Mouse (Mus musculus) T-helper 17 cell (primary cell): ENCODE results near the gene Spats2l.

Source experiments
- in situ Hi-C, 2 experiments: fragments of 300-600 bp; cut with MboI, MseI; formaldehyde crosslinking; loops; 1 replicate in 1 of 2; 2 replicates in 1 of 2; pipeline ENCODE4 v1.15.1; 2025; ENCODE audit warnings: high pct_unique_total_duplicates in 2 of 2

The Spats2l gene

DNA sequence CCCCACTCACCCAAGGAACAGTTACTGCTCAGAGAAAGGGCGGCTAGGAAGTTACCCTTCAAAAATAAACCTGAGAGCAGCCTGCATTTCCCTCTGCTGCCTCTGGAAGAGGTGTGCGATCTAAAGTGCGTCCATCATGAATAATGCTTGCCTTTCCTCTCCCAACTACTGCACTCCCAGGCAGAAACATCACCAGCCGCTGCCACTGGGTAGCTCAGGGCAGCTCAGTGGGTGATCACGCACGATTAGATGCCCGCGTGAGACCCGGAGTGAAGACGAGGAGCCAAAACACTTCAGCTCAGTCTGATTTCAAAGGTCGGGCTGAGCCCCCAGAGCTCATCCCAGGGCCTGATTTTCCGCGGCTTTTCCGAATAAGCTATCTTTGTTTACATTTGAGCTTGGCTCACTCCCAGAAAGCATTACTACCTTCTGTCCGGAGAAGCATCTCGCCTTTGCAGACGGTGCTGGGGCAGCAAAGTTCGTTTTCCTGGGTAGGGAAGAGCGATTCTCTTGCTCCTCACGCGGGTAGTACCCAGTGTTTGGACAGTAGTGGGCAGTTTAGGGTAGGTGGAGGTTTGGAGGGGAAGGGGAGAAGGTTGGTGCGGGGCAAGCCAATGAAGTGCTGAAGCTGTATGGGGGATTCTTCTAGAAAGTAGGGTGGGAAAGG lies at the start of gene Spats2l:
Gene Spats2l (plus strand): TSS at position 162 of the 667 bp plus-strand sequence.
- in situ Hi-C loops: no loop called here

GRCm38 (mm10) chr1:57725268-57725667 lies 48.7 kb upstream of the Spats2l start:
- in situ Hi-C loops: no loop called here

DNA sequence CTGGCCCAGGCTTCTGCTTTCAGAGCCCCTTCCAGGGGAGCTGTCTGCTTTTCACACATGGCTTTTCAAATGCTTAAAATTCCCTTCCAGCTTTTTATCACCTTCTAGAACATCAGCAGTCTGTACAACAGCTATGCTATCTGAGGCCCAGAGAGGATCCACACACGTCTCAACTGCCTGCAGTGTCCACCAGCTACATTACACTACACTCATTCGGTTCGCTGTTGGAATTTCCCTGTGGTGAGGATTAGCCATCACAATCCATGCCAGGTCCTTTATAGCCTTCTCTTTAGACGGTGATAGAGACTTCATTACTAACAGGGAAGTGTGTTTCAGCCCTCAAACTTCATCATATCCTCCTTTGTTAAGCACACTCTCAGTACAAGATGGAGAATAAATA lies 38.1 kb upstream of the Spats2l start:
- in situ Hi-C loops: no loop called here

GRCm38 (mm10) chr1:57741740-57742139 lies 32.2 kb upstream of the Spats2l start:
- in situ Hi-C loops: no loop called here

- in situ Hi-C loops: no loop called here
Observed at GRCm38 (mm10) chr1:57742266-57742665, 31.7 kb upstream of the Spats2l start.

DNA sequence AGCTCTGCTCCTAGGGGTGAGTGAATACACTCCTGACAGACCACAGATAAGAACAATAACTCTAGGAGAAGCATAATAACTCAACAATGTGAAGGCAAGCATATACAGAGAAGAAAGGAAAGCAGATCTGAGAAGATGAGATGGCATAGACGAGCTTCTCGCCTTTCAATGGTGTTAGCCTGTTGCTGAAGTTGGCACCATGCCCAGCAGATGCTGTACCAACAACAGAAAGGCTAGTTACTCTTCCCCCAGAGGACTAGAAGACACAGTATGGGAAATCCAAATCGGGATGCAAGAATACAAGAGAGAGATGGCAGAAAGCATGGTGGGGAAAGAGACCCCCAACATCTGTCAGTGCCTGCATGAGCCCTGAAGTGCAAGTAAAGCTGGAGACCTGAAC lies 22.2 kb upstream of the Spats2l start:
- in situ Hi-C loops: loop anchor here in 1 of 2 experiments (5.0 kb wide), 1 partner anchor 54 kb away; no protein-coding TSS in a partner anchor

DNA sequence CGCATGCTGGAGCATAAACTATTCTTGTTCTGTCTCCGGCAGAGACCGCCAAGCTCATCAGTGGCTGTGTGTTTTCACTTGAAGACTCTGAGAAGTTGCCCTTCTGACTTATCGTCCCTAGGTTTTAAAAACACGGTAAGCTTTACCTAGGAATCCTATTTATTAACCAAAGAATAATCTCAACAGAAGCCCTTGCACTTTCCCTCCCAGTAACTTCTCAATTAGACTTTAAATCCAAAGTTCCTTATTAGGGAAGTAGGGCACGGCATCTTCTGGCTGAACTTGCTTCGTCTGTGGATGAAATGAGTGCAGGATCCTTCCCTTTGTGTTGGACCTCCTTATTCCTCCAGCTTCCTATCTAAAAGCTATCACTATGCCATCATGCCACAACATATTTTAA lies 7.6 kb upstream of the Spats2l start:
- in situ Hi-C loops: no loop called here

- in situ Hi-C loops: no loop called here
Observed at GRCm38 (mm10) chr1:57773326-57773725, 636 bp upstream of the Spats2l start.

- in situ Hi-C loops: loop anchor here in 1 of 2 experiments (25.0 kb wide), 1 partner anchor 1662 kb away; no protein-coding TSS in a partner anchor
Observed at GRCm38 (mm10) chr1:57774668-57775495, 920 bp downstream of the Spats2l start.

- in situ Hi-C loops: loop anchor here in 1 of 2 experiments (25.0 kb wide), 1 partner anchor 1662 kb away; no protein-coding TSS in a partner anchor
Observed at GRCm38 (mm10) chr1:57775496-57775790, 1.5 kb downstream of the Spats2l start.

DNA sequence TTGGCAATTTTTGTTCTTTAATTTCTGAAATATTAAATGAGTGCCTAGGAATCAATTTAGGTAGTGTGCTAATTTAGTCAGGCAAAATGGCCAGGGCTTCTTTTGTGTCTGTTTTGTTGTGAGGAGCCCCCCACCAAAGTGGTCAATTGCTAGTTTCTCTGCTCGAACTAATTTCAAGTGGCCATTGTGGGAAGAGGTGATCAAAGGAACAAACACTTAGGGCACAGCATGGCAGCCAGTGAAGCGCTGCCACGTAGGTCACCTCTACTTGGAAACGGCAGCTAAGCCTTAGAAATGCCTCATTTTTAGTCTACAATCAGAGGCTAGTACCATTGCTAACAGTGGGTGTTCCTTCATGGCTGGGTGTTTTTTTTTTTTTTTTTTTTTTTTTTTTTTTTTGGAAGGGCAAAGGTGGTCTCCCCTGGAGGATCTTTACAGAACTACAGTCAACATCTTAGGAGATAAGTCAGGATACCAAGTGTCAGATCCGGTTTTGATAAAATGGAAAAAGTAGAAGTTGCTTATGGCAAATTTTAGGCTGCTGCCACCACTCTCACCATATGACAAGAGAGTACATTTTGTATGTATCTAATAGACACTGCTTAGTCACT lies 2.8 kb downstream of the Spats2l start:
- in situ Hi-C loops: loop anchor here in 1 of 2 experiments (25.0 kb wide), 1 partner anchor 1661 kb away; no protein-coding TSS in a partner anchor

DNA sequence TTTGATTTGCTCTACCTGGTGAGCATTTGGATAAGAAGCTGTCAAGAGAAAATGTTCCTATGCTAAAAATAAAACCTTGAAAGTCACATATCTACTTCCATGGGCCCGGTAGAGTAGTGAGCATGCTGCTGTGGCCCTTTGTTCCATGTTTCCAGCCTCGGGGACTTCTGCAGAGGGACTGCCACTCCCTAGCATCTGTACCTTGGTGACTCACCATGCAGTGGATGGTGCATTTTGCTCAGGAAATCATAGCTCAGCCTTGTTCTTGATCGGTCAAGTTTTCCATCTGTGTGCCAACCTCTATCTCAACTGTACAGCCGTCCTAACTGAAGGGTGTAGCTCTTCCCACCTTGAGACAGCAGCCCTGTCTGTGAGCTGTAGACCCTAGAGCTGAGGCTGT lies 10.3 kb downstream of the Spats2l start:
- in situ Hi-C loops: loop anchor here in 1 of 2 experiments (25.0 kb wide), 1 partner anchor 1653 kb away; no protein-coding TSS in a partner anchor

GRCm38 (mm10) chr1:57789831-57790230 lies 15.9 kb downstream of the Spats2l start:
- in situ Hi-C loops: loop anchor here in 1 of 2 experiments (25.0 kb wide), 1 partner anchor 1647 kb away; no protein-coding TSS in a partner anchor

GRCm38 (mm10) chr1:57792212-57792611 lies 18.2 kb downstream of the Spats2l start:
- in situ Hi-C loops: loop anchor here in 1 of 2 experiments (25.0 kb wide), 1 partner anchor 1645 kb away; no protein-coding TSS in a partner anchor

DNA sequence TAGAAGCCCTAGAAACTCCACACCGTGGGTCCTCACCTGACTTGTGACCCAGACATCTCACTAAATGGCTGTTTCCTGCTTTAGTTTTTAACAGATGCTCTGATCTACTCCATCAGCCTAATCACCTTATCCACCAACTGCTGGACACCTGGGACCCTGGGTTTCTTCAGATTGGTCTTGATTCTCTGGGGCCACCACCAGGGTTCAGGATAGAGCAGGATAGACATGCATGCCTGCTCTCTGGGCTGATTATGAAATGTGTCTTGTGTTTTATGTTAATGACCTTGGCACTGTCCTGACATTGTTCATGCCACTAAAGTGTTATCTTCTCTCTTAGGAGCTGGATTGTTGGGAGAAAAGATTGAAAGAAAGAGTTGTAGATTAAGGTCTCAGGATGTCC lies 21.9 kb downstream of the Spats2l start:
- in situ Hi-C loops: loop anchor here in 1 of 2 experiments (25.0 kb wide), 1 partner anchor 1641 kb away; no protein-coding TSS in a partner anchor

GRCm38 (mm10) chr1:57799398-57799797 lies 25.4 kb downstream of the Spats2l start:
- in situ Hi-C loops: loop anchor here in 1 of 2 experiments (25.0 kb wide), 1 partner anchor 1638 kb away; no protein-coding TSS in a partner anchor

- in situ Hi-C loops: no loop called here
Observed at GRCm38 (mm10) chr1:57800846-57801245, 26.9 kb downstream of the Spats2l start.

DNA sequence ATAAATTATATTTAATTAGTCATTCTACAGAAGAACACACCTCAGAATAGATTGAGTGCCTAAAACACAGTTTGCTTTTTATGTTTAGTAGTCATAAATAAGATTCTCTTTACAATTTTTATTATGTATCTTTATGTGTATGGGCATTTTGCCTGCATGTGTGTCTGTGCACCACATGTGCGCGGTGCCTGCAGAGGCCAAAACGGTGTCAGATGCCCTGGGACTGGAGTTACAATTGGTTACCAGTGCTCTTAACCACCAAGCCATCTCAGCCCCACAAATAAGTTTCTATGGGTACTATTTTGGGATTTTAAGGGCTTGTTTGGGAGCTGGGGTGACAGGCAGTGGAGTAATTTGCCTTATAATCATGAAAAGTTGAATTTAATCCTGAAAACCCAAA lies 32.2 kb downstream of the Spats2l start:
- in situ Hi-C loops: no loop called here

- in situ Hi-C loops: no loop called here
Observed at GRCm38 (mm10) chr1:57807882-57808281, 33.9 kb downstream of the Spats2l start.

- in situ Hi-C loops: no loop called here
Observed at GRCm38 (mm10) chr1:57810221-57810620, 36.3 kb downstream of the Spats2l start.

- in situ Hi-C loops: no loop called here
Observed at GRCm38 (mm10) chr1:57817103-57817502, 43.1 kb downstream of the Spats2l start.
